Mouse (Mus musculus): ENCODE measurements at regions not wholly inside any gene's neighbourhood (a gene's known extent, or its start where the extent isn't known, plus 50 kb on each side); places are given as distances from the start of the nearest gene placed in this dataset.

DNA sequence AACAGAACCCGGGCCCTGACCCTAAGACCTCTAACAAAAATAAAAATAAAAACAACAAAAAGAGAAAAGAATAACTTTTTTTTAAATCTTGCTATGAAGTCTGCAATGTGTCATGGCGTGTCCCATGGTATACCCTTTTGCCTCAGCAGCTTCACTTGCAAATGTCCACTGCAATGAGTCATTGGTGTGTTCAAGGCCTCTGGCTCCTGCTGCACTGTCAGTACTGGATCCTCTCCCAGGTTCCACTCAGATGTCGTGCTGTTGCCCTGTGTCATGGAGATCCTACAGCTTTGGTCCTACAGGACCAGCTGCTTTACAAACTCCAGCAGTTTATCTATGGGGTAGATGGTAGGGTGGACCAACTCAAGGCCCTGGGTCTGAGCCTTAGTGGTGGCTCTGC lies 113.4 kb upstream of the Akirin2 start:
- H3K4me2 ChIP-seq (ENCODE audit: insufficient read depth, low read depth, poor library complexity, severe bottlenecking), result no peak overlapping the region
- dilution Hi-C loops (cut with MboI; ENCODE audit: extremely low pct_ligation_motif_present, extremely low pct_unique_long_range_greater_than_20kb, low sequenced_read_pairs) (no loop called here), in situ Hi-C loops (cut with MboI; ENCODE audit: low pct_ligation_motif_present, low pct_unique_long_range_greater_than_20kb, low sequenced_read_pairs) (no loop called here)
- H3K27ac ChIP-seq (ENCODE audit: insufficient read depth, low read depth), result no peak overlapping the region
- H3K36me3 ChIP-seq (replicated peaks in 1 of 2; ENCODE audit: control insufficient read depth in 1 of 2, insufficient read depth in 1 of 2, low read length in 1 of 2), result no peaks in the 10 kb centered on the region
- H3K79me2 ChIP-seq (replicated peaks; ENCODE audit: control insufficient read depth, extremely low read depth, insufficient read depth, poor library complexity, severe bottlenecking), result no peaks in the 10 kb centered on the region
- H3K9me3 ChIP-seq (replicated peaks; ENCODE audit: low read length), result no peaks in the 10 kb centered on the region
- TF ChIP-seq JUND (conservative IDR thresholded peaks at IDR 0.05; ENCODE audit: low read depth, low read length), result no peak
- TF ChIP-seq CHD1 (IDR thresholded peaks at IDR 0.05; ENCODE audit: low read depth, low read length), result no peak
- TF ChIP-seq KAT2A (IDR thresholded peaks at IDR 0.05; ENCODE audit: insufficient replicate concordance, low read length), result no peak
- no peaks in the 10 kb centered on the region for H3K27me3 ChIP-seq (replicated peaks)
- no peak for DNase-seq (ENCODE audit: extremely low read depth)
- peaks cover 0 to 3% of the 10 kb centered on the region in 2 experiments; a peak in 1 of 4 replicates for H3K4me1 ChIP-seq (ENCODE audit: control insufficient read depth in 1 of 2, insufficient read depth in 2 of 2)
- H3K4me3 ChIP-seq (replicated peaks in 1 of 3; ENCODE audit: low read depth in 2 of 3, low read length in 2 of 3, poor library complexity in 1 of 3), result no peak overlapping the region
- no peak overlapping the region for H3K9ac ChIP-seq (ENCODE audit: insufficient read depth, low read depth)

GRCm38 (mm10) chr4:34449582-34449981 lies 101.2 kb upstream of the Akirin2 start:
- Histone ChIP-seq H3K36me3 (replicated peaks in 1 of 2; ENCODE audit: control insufficient read depth in 1 of 2, insufficient read depth in 1 of 2, low read length in 1 of 2) (no peaks in the 10 kb centered on the region), H3K9ac (ENCODE audit: insufficient read depth, low read depth) (no peak overlapping the region), H3K79me2 (replicated peaks; ENCODE audit: control insufficient read depth, extremely low read depth, insufficient read depth, poor library complexity, severe bottlenecking) (no peaks in the 10 kb centered on the region), H3K4me3 (replicated peaks in 1 of 3; ENCODE audit: low read depth in 2 of 3, low read length in 2 of 3, poor library complexity in 1 of 3) (no peak overlapping the region), H3K27me3 (replicated peaks) (no peaks in the 10 kb centered on the region), H3K4me1 (ENCODE audit: control insufficient read depth in 1 of 2, insufficient read depth in 2 of 2) (no peaks in the 10 kb centered on the region), H3K9me3 (replicated peaks; ENCODE audit: low read length) (no peaks in the 10 kb centered on the region), H3K27ac (ENCODE audit: insufficient read depth, low read depth) (no peak overlapping the region), H3K4me2 (ENCODE audit: insufficient read depth, low read depth, poor library complexity, severe bottlenecking) (peak overlapping the region; percentile 42)
- DNase-seq (ENCODE audit: extremely low read depth), result no peak
- in situ Hi-C loops (cut with MboI; ENCODE audit: low pct_ligation_motif_present, low pct_unique_long_range_greater_than_20kb, low sequenced_read_pairs), result no loop called here
- dilution Hi-C loops (cut with MboI; ENCODE audit: extremely low pct_ligation_motif_present, extremely low pct_unique_long_range_greater_than_20kb, low sequenced_read_pairs), result no loop called here
- TF ChIP-seq RAD21 (IDR thresholded peaks at IDR 0.05; ENCODE audit: low read depth, low read length) (no peak), MYC (IDR thresholded peaks at IDR 0.05; ENCODE audit: low read depth, low read length) (no peak), EP300 (IDR thresholded peaks at IDR 0.05; ENCODE audit: low read length) (no peak), ZKSCAN1 (IDR thresholded peaks at IDR 0.05; ENCODE audit: borderline replicate concordance, low read depth, low read length) (no peak)

DNA sequence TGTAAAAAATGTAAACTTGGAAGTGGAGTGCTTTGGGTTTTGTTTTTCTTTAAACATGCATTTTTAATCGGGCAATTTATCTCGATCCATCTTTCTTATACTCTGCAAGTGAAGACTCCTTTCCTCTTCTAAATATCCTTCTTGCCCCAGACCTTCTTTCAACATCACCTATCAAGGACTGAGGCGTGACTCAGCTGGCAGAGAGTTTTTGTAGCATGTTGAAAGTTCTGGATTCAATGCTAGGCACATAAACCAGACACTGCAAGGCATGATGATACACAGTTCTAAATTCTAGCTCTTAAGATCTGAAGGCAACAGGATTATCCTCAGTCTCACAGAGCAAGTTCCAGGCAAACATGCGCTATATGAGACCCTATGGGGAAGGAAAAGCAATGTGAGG lies 88.1 kb upstream of the Akirin2 start:
- no peaks in the 10 kb centered on the region for H3K9me3 ChIP-seq (replicated peaks; ENCODE audit: low read length)
- H3K36me3 ChIP-seq (replicated peaks in 1 of 2; ENCODE audit: control insufficient read depth in 1 of 2, insufficient read depth in 1 of 2, low read length in 1 of 2), result no peaks in the 10 kb centered on the region
- no peaks in the 10 kb centered on the region for H3K79me2 ChIP-seq (replicated peaks; ENCODE audit: control insufficient read depth, extremely low read depth, insufficient read depth, poor library complexity, severe bottlenecking)
- in situ Hi-C loops (cut with MboI; ENCODE audit: low pct_ligation_motif_present, low pct_unique_long_range_greater_than_20kb, low sequenced_read_pairs) (no loop called here), dilution Hi-C loops (cut with MboI; ENCODE audit: extremely low pct_ligation_motif_present, extremely low pct_unique_long_range_greater_than_20kb, low sequenced_read_pairs) (no loop called here)
- no peak overlapping the region for H3K4me2 ChIP-seq (ENCODE audit: insufficient read depth, low read depth, poor library complexity, severe bottlenecking)
- peaks cover 0 to 3% of the 10 kb centered on the region in 2 experiments; a peak in 1 of 4 replicates for H3K4me1 ChIP-seq (ENCODE audit: control insufficient read depth in 1 of 2, insufficient read depth in 2 of 2)
- no peak overlapping the region for H3K27ac ChIP-seq (ENCODE audit: insufficient read depth, low read depth)
- no peak overlapping the region for H3K4me3 ChIP-seq (replicated peaks in 1 of 3; ENCODE audit: low read depth in 2 of 3, low read length in 2 of 3, poor library complexity in 1 of 3)
- H3K9ac ChIP-seq (ENCODE audit: insufficient read depth, low read depth), result no peak overlapping the region
- TF ChIP-seq POLR2AphosphoS2 (IDR thresholded peaks at IDR 0.05; ENCODE audit: low read depth, low read length) (no peak), ZKSCAN1 (IDR thresholded peaks at IDR 0.05; ENCODE audit: borderline replicate concordance, low read depth, low read length) (no peak), MAX (IDR thresholded peaks at IDR 0.05; ENCODE audit: low read length) (no peak), GABPA (IDR thresholded peaks at IDR 0.05; ENCODE audit: insufficient replicate concordance, low read depth, low read length) (no peak), PAX5 (IDR thresholded peaks at IDR 0.05; ENCODE audit: low read length) (no peak), MAFK (IDR thresholded peaks at IDR 0.05; ENCODE audit: insufficient replicate concordance, low read length) (no peak), E2F4 (IDR thresholded peaks at IDR 0.05; ENCODE audit: insufficient replicate concordance, low read depth, low read length) (no peak), RCOR1 (conservative IDR thresholded peaks at IDR 0.05; ENCODE audit: low read depth, low read length) (no peak), MAZ (IDR thresholded peaks at IDR 0.05; ENCODE audit: low read depth, low read length) (no peak), HCFC1 (IDR thresholded peaks at IDR 0.05; ENCODE audit: low read depth, low read length) (no peak), ETS1 (conservative IDR thresholded peaks at IDR 0.05; ENCODE audit: low read depth, low read length) (no peak), CHD1 (IDR thresholded peaks at IDR 0.05; ENCODE audit: low read depth, low read length) (no peak), POLR2A (IDR thresholded peaks at IDR 0.05; ENCODE audit: low read depth, low read length) (no peak), ZC3H11A (IDR thresholded peaks at IDR 0.05; ENCODE audit: low read depth, low read length) (no peak)
- H3K27me3 ChIP-seq (replicated peaks), result no peaks in the 10 kb centered on the region
- DNase-seq (ENCODE audit: extremely low read depth), result no peak

Measured in CH12.LX (cell line).